Mouse (Mus musculus) limb, embryonic 14.5 days (tissue): ENCODE results near the gene Nup50. TPM values are rescaled to one million over a fixed set of nuclear protein-coding genes. Genes with fewer than 3 reads are reported as not detected.
A peak's percentile ranks its signal among the peaks of the same experiment; 100 is the strongest.
"Not testable (repeated sequence)": the region's sequence is repeated elsewhere in the genome, so short reads cannot be mapped to it uniquely, and the experiment has no call there.

Experiments
- ATAC-seq: fragments of 200-750 bp; cut with Nextera tagmentation; 2 replicates; pipeline ENCODE4 v1.8.0; 2017; ENCODE audit warnings: low read depth, moderate number of reproducible peaks, moderate TSS enrichment; ENCODE audit not compliant: low FRiP score
- DNase-seq: peaks from one replicate; pipeline ENCODE4 v3.0.0-alpha.2; 2015; ENCODE audit warnings: low spot score
- H3K27ac ChIP-seq: fragments of 300-500 bp; sonication (generic); replicated peaks from 2 replicates; pipeline ENCODE4 v1.5.1; 2014; ENCODE audit warnings: low read depth, mild to moderate bottlenecking, low read length, moderate library complexity, mixed read lengths
- H3K27me3 ChIP-seq: fragments of 300-500 bp; sonication (generic); 2 replicates; pipeline ENCODE4 v1.6.1; 2014; ENCODE audit warnings: low read length, mixed read lengths; ENCODE audit not compliant: control insufficient read depth, insufficient read depth
- H3K36me3 ChIP-seq: fragments of 300-500 bp; sonication (generic); 2 replicates; pipeline ENCODE4 v1.6.1; 2014; ENCODE audit warnings: mild to moderate bottlenecking, low read length, moderate library complexity, mixed read lengths; ENCODE audit not compliant: control insufficient read depth, insufficient read depth
- H3K4me1 ChIP-seq: fragments of 300-500 bp; sonication (generic); 2 replicates; pipeline ENCODE4 v1.6.1; 2014; ENCODE audit warnings: antibody characterized with exemption, low read length, mixed read lengths; ENCODE audit not compliant: control insufficient read depth, insufficient read depth
- H3K4me2 ChIP-seq: fragments of 300-500 bp; sonication (generic); replicated peaks from 2 replicates; pipeline ENCODE4 v1.6.1; 2014; ENCODE audit warnings: low read depth, mild to moderate bottlenecking, low read length, moderate library complexity; ENCODE audit not compliant: severe bottlenecking
- H3K4me3 ChIP-seq: fragments of 300-500 bp; sonication (generic); replicated peaks from 2 replicates; pipeline ENCODE4 v1.5.1; 2014; ENCODE audit warnings: low read length
- H3K9ac ChIP-seq: fragments of 300-500 bp; sonication (generic); 2 replicates; pipeline ENCODE4 v1.6.1; 2014; ENCODE audit warnings: mild to moderate bottlenecking, low read depth, low read length, moderate library complexity; ENCODE audit not compliant: severe bottlenecking
- H3K9me3 ChIP-seq: fragments of 300-500 bp; sonication (generic); 2 replicates; pipeline ENCODE4 v1.6.1; 2016; ENCODE audit warnings: low read length; ENCODE audit not compliant: control insufficient read depth
- POLR2A ChIP-seq: fragments of 200-500 bp; IDR thresholded peaks from 2 replicates; pipeline ENCODE4 v1.8.0; 2012; ENCODE audit warnings: inconsistent platforms, mild to moderate bottlenecking, moderate library complexity, borderline replicate concordance; ENCODE audit not compliant: insufficient read depth, insufficient read length; ENCODE audit errors: extremely low read depth
- WGBS: fragments of 180-500 bp; shearing (Covaris S2); extraction: QIAGEN DNeasy Blood & Tissue Kit; methylation state at CpG from one replicate; pipeline ENCODE4 v1.1.7; 2014; 5-methylcytosine and 5-hydroxymethylcytosine counted together
- polyA plus RNA-seq, 2 experiments: library from polyadenylated mRNA; depleted of rRNA in 1 of 2; stranded (reverse) in 1 of 2; unstranded in 1 of 2; fragments of >200 nt; fragmentation: Nextera tagmentation in 1 of 2; extraction: Ambion mirVana in 1 of 2; gene quantifications; 2 replicates each; pipeline versions ENCODE4 v1.2.1 to v1.2.3; 2012 to 2014

Gene Nup50
- polyA plus RNA-seq, 2 experiments: 19.7 to 29.1 TPM

DNA sequence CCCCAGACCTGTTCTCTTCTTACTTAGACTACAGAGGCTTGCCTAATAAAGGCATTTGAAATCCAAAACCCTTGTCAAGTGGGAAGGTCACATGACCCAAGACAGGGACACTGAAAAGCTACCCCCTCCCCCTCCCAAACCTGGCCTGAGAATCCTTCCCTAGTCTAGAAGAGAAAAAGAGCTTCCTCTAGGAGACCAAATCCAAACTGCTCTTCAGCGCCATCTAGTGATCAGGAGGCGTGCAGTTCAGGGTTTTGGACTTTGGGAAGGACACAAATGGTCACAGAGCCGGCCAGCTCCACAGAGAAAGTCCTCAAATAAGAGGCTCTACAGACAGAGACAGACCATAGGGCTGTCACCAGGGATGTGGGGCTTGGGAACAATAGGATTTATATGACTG, 31.6 kb upstream of the Nup50 start:
- Histone ChIP-seq H3K27me3 (no peaks in the 10 kb centered on the region), H3K4me1 (no peaks in the 10 kb centered on the region), H3K4me2 (no peak overlapping the region), H3K27ac (no peak overlapping the region), H3K4me3 (no peak overlapping the region), H3K9ac (no peak overlapping the region), H3K9me3 (no peaks in the 10 kb centered on the region), H3K36me3 (no peaks in the 10 kb centered on the region)
- WGBS: 6% methylated on average over 3 of the region's 3 CpGs
- no peak for TF ChIP-seq POLR2A
- DNase-seq (peak; percentile 58), ATAC-seq (no peak)

DNA sequence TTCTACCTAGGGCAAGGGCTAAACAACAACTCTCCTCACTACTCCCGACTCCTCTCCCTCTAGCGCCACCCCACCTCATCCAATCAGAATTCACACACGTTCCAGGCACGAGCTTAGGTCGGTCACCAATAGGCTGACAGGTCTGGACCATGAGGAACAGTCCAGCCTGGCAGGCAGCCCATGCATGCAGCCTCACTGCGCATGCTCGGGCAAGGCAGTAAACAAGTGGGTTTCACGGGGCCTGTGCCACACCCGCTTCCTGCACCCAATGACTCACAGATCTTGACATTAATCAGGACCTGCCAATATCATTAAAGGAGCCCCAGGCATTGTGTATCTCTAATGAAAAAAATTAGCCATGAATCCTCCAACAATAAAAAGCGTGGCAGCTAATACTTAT, 27.0 kb upstream of the Nup50 start:
- not testable (repeated sequence) for ATAC-seq, H3K36me3 ChIP-seq, H3K27me3 ChIP-seq, DNase-seq, H3K9ac ChIP-seq, H3K9me3 ChIP-seq, H3K27ac ChIP-seq, H3K4me2 ChIP-seq, H3K4me3 ChIP-seq
- WGBS: 60% methylated on average over 10 of the region's 10 CpGs
- peaks cover 10% of the 10 kb centered on the region for H3K4me1 ChIP-seq

DNA sequence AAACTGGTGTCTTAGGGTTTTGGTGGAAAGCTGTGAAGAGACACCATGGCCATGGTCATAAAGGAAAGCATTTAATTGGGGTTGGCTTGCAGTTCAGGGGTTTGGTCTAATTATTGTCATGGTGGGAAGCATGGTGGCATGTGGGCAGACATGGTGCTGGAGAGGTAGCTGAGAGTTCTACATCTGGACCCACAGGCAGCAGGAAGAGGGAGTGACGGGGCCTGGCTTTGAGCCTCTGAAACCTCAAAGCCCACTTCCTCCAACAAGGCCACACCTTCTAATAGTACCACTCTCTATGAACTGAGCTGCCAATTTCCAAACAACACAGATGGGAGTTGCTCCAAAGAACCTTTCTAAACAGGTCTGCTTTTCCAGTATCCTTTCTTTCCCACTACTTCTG, 26.5 kb upstream of the Nup50 start:
- 53% methylated on average over 1 of the region's 1 CpGs for WGBS

DNA sequence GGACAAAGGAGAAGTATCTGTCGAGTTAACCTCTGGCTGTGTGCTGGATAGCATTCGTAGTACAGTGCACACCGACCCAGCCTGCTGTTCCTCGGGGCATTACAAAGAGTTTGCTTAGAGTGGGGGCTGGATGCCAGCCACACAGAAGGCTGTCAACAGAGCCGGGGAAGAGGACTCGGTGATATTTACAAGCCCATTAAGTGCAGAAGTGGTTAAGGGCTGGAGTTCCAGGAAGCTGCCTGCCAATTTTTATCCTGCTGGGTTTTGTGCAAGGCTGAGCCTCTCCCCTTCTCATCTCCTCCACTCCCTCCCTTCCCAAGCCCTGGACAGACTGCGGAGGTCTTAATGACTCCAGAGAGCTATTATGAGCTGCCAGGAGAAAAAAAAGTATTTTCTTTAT, 25.1 kb upstream of the Nup50 start:
- ATAC-seq (peak; percentile 62; the same call in 1 of the 2 replicates), DNase-seq (peak; percentile 56)
- Histone ChIP-seq H3K4me3 (no peak overlapping the region), H3K9me3 (no peaks in the 10 kb centered on the region), H3K4me2 (0 out of 2 replicates have a peak overlapping the region, but pooled peaks have one; percentile 5), H3K4me1 (peaks cover 10% of the 10 kb centered on the region), H3K9ac (no peak overlapping the region), H3K36me3 (no peaks in the 10 kb centered on the region), H3K27ac (no peak overlapping the region), H3K27me3 (no peaks in the 10 kb centered on the region)
- 22% methylated on average over 7 of the region's 7 CpGs for WGBS
- TF ChIP-seq POLR2A: no peak

More for the DNA sequence above, 26.5 kb upstream of the Nup50 start:
- TF ChIP-seq POLR2A: no peak
- Histone ChIP-seq H3K36me3 (no peaks in the 10 kb centered on the region), H3K9ac (no peak overlapping the region), H3K9me3 (no peaks in the 10 kb centered on the region), H3K4me2 (no peak overlapping the region), H3K4me1 (peaks cover 10% of the 10 kb centered on the region), H3K27ac (no peak overlapping the region), H3K4me3 (no peak overlapping the region), H3K27me3 (no peaks in the 10 kb centered on the region)
- no peak for DNase-seq
- ATAC-seq: no peak

DNA sequence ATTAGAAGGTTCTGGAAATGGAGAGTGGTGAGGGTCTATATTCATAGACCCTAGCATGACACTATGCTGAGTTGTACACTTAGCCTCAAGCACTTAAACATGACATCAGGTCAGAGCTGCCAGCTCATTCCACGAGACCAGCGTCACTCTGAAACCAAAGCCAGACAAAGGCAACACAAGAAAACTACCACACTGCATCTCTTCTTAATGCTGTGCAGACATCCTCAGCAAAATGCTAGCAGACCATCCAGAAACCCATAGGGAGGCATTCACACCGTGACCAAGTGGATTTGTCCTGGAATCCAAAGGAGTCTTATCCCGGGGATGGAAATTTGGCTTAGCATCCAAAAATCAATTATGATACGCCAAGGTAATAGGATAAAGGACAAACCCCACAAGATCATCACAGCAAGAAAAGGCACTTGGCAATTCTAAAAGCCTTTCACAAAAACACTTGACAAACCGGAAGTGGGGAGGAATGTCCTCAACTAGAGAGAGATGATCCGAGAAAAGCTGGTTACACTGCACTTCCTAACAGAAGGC, 19.3 kb upstream of the Nup50 start:
- Histone ChIP-seq H3K27ac (no peak overlapping the region), H3K9ac (no peak overlapping the region), H3K9me3 (no peaks in the 10 kb centered on the region), H3K36me3 (no peaks in the 10 kb centered on the region), H3K27me3 (no peaks in the 10 kb centered on the region), H3K4me1 (no peaks in the 10 kb centered on the region; the same call in 1 of the 2 replicates), H3K4me3 (no peak overlapping the region), H3K4me2 (no peak overlapping the region)
- no peak for TF ChIP-seq POLR2A
- 78% methylated on average over 7 of the region's 7 CpGs for WGBS
- DNase-seq (no peak), ATAC-seq (no peak)

DNA sequence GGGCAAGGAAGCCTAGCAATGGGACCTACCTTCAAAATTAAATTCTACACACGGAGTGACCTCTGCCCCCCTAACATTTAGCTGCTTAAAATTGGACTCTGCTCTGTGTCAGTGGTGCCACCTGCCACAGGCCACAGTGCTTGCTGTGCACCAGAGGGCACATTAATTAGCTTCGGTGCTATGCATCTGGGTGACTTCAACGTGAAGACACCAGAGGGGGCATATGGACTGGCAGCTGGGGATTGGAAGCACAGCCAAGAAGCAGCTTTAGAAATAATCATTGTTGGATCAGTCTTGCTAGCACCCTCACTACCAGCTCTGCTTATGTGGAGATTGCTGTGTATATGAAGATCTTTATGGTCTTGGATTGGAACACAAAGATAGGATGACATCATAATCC, 10.0 kb upstream of the Nup50 start:
- ATAC-seq (no peak), DNase-seq (no peak)
- Histone ChIP-seq H3K4me3 (no peak overlapping the region), H3K27ac (no peak overlapping the region), H3K9ac (no peak overlapping the region), H3K4me1 (no peaks in the 10 kb centered on the region), H3K27me3 (no peaks in the 10 kb centered on the region), H3K36me3 (no peaks in the 10 kb centered on the region), H3K4me2 (no peak overlapping the region), H3K9me3 (no peaks in the 10 kb centered on the region)
- 92% methylated on average over 3 of the region's 3 CpGs for WGBS
- TF ChIP-seq POLR2A: no peak
